Mouse (Mus musculus) ES-E14 (cell line): ENCODE measurements around the gene Col13a1. TPM values are rescaled to one million over a fixed set of nuclear protein-coding genes. Genes with fewer than 3 reads are reported as not detected.

ENCODE experiments used
- DNase-seq: peaks from one replicate; pipeline ENCODE4 v3.0.0-alpha.2; 2013; ENCODE audit warnings: low read depth, low spot score
- H3K27ac ChIP-seq: 2 replicates; pipeline ENCODE4 v1.5.1; 2012; ENCODE audit warnings: low read depth, mild to moderate bottlenecking, low read length, moderate library complexity, mixed read lengths; ENCODE audit not compliant: poor library complexity, insufficient read depth, severe bottlenecking
- H3K36me3 ChIP-seq: 2 replicates; pipeline ENCODE4 v1.6.1; 2012; ENCODE audit warnings: mild to moderate bottlenecking, low read length, moderate library complexity, mixed read lengths; ENCODE audit not compliant: control insufficient read depth, poor library complexity, insufficient read depth, severe bottlenecking
- H3K4me1 ChIP-seq, 2 experiments: fragments of 150-350 bp in 1 of 2; sonication (generic) in 1 of 2; 2 replicates each; pipeline ENCODE4 v1.6.1; 2012; ENCODE audit warnings: low read length in 2 of 2, mild to moderate bottlenecking in 1 of 2, mixed read lengths in 1 of 2; ENCODE audit not compliant: control insufficient read depth in 2 of 2, insufficient read depth in 2 of 2, poor library complexity in 1 of 2
- H3K4me3 ChIP-seq, 2 experiments: fragments of 150-350 bp in 1 of 2; sonication (generic) in 1 of 2; 2 replicates each; pipeline ENCODE4 v1.5.1; 2012; ENCODE audit warnings: low read length in 2 of 2, low read depth in 1 of 2, mild to moderate bottlenecking in 1 of 2, mixed read lengths in 1 of 2; ENCODE audit not compliant: insufficient read depth in 1 of 2, poor library complexity in 1 of 2, severe bottlenecking in 1 of 2
- H3K9ac ChIP-seq: 2 replicates; pipeline ENCODE4 v1.6.1; 2012; ENCODE audit warnings: low read depth, mild to moderate bottlenecking, low read length, mixed read lengths; ENCODE audit not compliant: poor library complexity, insufficient read depth, severe bottlenecking
- H3K9me3 ChIP-seq: fragments of 150-350 bp; sonication (generic); 2 replicates; pipeline ENCODE4 v1.6.1; 2012; ENCODE audit warnings: low read depth, mild to moderate bottlenecking, low read length; ENCODE audit not compliant: control insufficient read depth, insufficient read depth
- CHD2 ChIP-seq: IDR thresholded peaks from 2 replicates; pipeline ENCODE4 v1.6.1; 2014; ENCODE audit warnings: mild to moderate bottlenecking, low read depth, low read length, inconsistent platforms
- HCFC1 ChIP-seq: IDR thresholded peaks from 2 replicates; pipeline ENCODE4 v1.6.1; 2012; ENCODE audit warnings: low read length, inconsistent platforms, borderline replicate concordance; ENCODE audit not compliant: insufficient read depth
- MAFK ChIP-seq: IDR thresholded peaks from 2 replicates; pipeline ENCODE4 v1.6.1; 2014; ENCODE audit warnings: mild to moderate bottlenecking, low read depth, low read length, inconsistent platforms; ENCODE audit not compliant: insufficient read depth
- ZC3H11A ChIP-seq: IDR thresholded peaks from 2 replicates; pipeline ENCODE4 v1.6.1; 2012; ENCODE audit warnings: low read depth, mild to moderate bottlenecking, inconsistent platforms, low read length, borderline replicate concordance
- ZNF384 ChIP-seq: IDR thresholded peaks from 2 replicates; pipeline ENCODE4 v1.6.1; 2012; ENCODE audit warnings: low read depth, low read length, inconsistent platforms
- in situ Hi-C, 2 experiments: fragments of 600-800 bp; cut with MboI; formaldehyde crosslinking; loops; one replicate each; pipeline ENCODE4 v1.15.1; 2025; ENCODE audit warnings: low sequenced_read_pairs in 2 of 2, inconsistent platforms in 1 of 2; ENCODE audit not compliant: unreplicated experiment in 2 of 2
- total RNA-seq: library from RNA; depleted of rRNA; stranded (reverse); fragments of 300-350 nt; gene quantifications from 2 replicates; pipeline ENCODE4 v1.2.3, GENCODE M21; 2012

Gene Col13a1
- total RNA-seq, 1 experiment = 4.7 TPM

GRCm38 (mm10) chr10:61855139-61855675 is 123.7 kb downstream of the Col13a1 start:
- DNase-seq = no peak
- H3K27ac ChIP-seq = no peak overlapping the region
- in situ Hi-C loops = no loop called here
- H3K4me1 ChIP-seq = peaks cover 0 to 5% of the 10 kb centered on the region in 2 experiments; a peak in 2 of 4 replicates
- TF ChIP-seq ZC3H11A (no peak), ZNF384 (no peak), CHD2 (no peak), MAFK (no peak), HCFC1 (no peak)
- no peak overlapping the region for H3K9ac ChIP-seq
- H3K4me3 ChIP-seq = no peak overlapping the region
- H3K36me3 ChIP-seq = no peaks in the 10 kb centered on the region
- no peaks in the 10 kb centered on the region for H3K9me3 ChIP-seq

- Histone ChIP-seq H3K4me3 (no peak overlapping the region), H3K36me3 (no peaks in the 10 kb centered on the region), H3K9me3 (no peaks in the 10 kb centered on the region), H3K4me1 (peaks cover 0 to 5% of the 10 kb centered on the region in 2 experiments; a peak in 2 of 4 replicates), H3K9ac (no peak overlapping the region), H3K27ac (no peak overlapping the region)
- no peak for DNase-seq
- TF ChIP-seq ZC3H11A = no peak
- TF ChIP-seq ZNF384 = no peak
- TF ChIP-seq HCFC1 = no peak
- in situ Hi-C loops = no loop called here
These were observed 126.1 kb downstream of the Col13a1 start for GRCm38 (mm10) chr10:61852824-61853223.

- no peak for TF ChIP-seq ZNF384
- TF ChIP-seq ZC3H11A = no peak
- no peak for TF ChIP-seq MAFK
- TF ChIP-seq HCFC1 = no peak
- TF ChIP-seq CHD2 = no peak
- in situ Hi-C loops = no loop called here
These were observed 130.4 kb downstream of the Col13a1 start for GRCm38 (mm10) chr10:61848553-61848952.

GRCm38 (mm10) chr10:61845476-61845875 is 133.4 kb downstream of the Col13a1 start:
- H3K4me1 ChIP-seq = peaks cover 0 to 5% of the 10 kb centered on the region in 2 experiments; a peak in 2 of 4 replicates
- no peak for DNase-seq
- H3K36me3 ChIP-seq = no peaks in the 10 kb centered on the region
- TF ChIP-seq MAFK = no peak
- no peak for TF ChIP-seq HCFC1
- TF ChIP-seq CHD2 = no peak
- TF ChIP-seq ZNF384 = no peak
- no peak for TF ChIP-seq ZC3H11A
- in situ Hi-C loops = no loop called here
- H3K9ac ChIP-seq = no peak overlapping the region
- no peaks in the 10 kb centered on the region for H3K9me3 ChIP-seq
- H3K27ac ChIP-seq = no peak overlapping the region
- no peak overlapping the region for H3K4me3 ChIP-seq

More at GRCm38 (mm10) chr10:61848553-61848952, 130.4 kb downstream of the Col13a1 start:
- no peak overlapping the region for H3K4me3 ChIP-seq
- peaks cover 0 to 5% of the 10 kb centered on the region in 2 experiments; a peak in 2 of 4 replicates for H3K4me1 ChIP-seq
- H3K36me3 ChIP-seq = no peaks in the 10 kb centered on the region
- H3K27ac ChIP-seq = no peak overlapping the region
- H3K9me3 ChIP-seq = no peaks in the 10 kb centered on the region
- H3K9ac ChIP-seq = no peak overlapping the region
- no peak for DNase-seq

GRCm38 (mm10) chr10:61844475-61844874 is 134.4 kb downstream of the Col13a1 start:
- no peaks in the 10 kb centered on the region for H3K9me3 ChIP-seq
- H3K4me1 ChIP-seq = peaks cover 0 to 5% of the 10 kb centered on the region in 2 experiments; a peak in 2 of 4 replicates
- TF ChIP-seq CHD2 (no peak), MAFK (no peak), ZC3H11A (no peak), HCFC1 (no peak), ZNF384 (no peak)
- H3K4me3 ChIP-seq = no peak overlapping the region
- H3K27ac ChIP-seq = no peak overlapping the region
- no peak for DNase-seq
- no peaks in the 10 kb centered on the region for H3K36me3 ChIP-seq
- no peak overlapping the region for H3K9ac ChIP-seq
- in situ Hi-C loops = loop anchor here in 1 of 2 experiments (5.0 kb wide), 1 partner anchor 258 kb away; no protein-coding TSS in a partner anchor
